Mouse (Mus musculus) gastrocnemius, postnatal 4 days (tissue): Measurements from ENCODE around the gene Trak2. TPM values are rescaled to one million over a fixed set of nuclear protein-coding genes. Genes with fewer than 3 reads are reported as not detected.
"Not testable (repeated sequence)": the region's sequence is repeated elsewhere in the genome, so short reads cannot be mapped to it uniquely, and the experiment has no call there.

ENCODE experiments used
- DNase-seq, 2 experiments: peaks; one replicate each; pipeline ENCODE4 v3.0.0; 2021 to 2022; ENCODE audit warnings: low spot score in 2 of 2, mixed read lengths in 2 of 2
- total RNA-seq, 2 experiments: library from RNA; stranded (reverse); gene quantifications; 2 replicates each; pipeline ENCODE4 v1.2.3; 2021

Gene Trak2
- total RNA-seq, 2 experiments from 2014 or later: 52.4 to 56.7 TPM

DNA sequence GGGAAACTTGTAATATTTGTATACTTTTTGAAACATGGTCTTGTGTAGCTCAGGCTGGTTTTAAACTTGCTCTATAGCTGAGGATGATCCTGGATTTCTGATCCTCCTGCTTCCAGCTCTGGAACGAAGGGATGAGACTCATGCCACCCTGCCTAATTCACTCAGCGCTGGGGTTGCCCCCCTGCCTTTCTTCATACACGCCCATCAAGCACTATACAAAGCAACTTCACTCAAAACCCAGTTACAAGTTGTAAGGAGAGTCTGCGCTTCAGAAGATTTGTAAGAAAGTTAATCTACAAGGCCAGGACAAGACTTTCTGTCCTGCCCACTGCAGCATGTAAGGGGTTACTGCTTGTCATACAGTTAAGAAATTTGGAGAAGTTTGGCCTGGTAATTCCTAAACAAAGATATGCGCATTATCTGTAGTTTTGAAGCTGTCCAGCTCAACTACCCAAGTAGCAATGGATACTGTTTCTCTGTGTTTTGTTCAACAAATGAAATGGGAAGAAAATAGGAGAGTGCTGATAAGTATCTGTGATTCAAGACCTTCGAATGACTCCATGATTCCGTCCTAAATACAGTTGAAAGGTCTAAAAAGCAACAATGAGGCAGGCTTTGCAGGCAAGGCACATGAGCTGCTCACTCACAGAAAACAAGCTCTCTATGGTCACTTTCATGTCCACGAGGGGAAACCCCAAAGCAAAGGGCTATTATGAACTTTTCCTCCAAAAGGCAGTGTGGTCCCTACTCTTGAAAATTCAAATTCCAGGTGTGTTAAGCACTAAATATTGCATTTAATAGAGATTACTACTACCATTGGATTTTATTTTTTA is 18.4 kb downstream of the Trak2 start:
- DNase-seq: no peak

DNA sequence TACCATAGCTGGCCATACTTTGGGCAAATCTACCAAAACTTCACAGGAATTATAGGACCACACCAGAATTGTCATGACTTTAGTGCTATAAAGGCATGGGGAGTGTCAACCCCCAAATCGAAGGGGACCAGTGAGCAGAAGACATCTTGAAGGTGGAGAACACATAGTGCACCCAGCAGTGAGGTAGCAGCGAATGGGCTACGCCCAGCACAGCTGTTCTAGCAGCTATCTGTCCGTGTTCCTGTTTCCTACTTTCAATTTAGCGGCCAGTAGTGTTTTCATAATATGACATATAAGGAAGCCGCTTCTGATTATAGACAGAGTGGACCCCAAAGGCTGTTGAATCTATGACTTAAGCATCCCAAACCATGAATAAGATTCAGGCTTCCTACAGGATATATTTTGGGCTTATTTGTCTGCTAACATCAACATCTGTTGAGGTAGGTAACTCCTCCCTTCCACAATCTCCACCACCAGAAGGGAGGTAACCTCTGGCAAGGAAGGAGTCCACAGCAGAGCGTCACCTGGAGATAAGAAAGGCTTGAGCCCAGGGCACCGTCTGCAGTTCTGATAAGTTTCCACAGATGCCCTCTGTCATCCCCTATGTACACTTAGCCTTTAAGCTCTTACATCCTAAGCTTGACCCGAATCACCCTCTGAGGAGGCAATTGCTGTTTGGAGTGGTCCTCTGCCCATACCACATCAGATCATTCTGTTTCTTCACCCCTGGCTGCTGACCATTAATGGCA is 19.4 kb downstream of the Trak2 start:
- no peak for DNase-seq

DNA sequence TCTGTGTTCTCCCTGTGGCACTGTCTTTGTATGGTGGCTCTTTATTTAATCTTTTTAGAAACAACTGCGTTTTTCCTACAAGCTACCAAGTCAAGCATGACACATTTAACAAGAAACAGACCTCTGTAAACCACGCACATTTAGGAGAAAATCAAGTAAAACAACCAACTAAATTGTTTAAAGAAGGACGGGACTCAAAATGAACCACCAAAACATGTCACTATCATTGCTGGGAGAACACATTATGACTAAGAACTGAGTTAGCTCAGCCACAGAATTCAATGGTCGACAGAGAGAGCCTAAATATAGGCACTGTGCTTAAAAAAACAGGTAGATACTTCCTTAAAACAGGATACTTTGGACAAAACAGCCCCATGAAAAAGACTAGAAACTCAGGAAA is 20.2 kb downstream of the Trak2 start:
- DNase-seq: no peak

DNA sequence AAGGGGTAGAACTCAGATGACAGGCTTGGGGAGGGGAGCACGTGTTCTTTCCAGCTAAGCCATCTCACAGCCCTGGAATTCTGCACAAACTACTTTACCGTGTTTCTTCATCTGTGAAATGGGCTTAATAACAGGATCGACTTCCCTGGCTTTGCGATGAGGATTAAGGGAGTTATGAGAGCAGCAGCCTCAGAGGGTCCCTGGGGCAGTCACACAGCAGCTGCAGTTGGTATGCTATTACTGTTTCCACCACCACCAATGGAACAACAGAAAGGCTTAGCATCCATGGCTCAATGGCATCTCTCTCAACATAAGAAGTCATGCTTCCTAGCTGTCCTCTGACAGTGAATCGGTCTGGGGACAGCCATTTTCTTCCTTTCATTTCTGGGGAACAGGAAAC is 20.7 kb downstream of the Trak2 start:
- no peak for DNase-seq

DNA sequence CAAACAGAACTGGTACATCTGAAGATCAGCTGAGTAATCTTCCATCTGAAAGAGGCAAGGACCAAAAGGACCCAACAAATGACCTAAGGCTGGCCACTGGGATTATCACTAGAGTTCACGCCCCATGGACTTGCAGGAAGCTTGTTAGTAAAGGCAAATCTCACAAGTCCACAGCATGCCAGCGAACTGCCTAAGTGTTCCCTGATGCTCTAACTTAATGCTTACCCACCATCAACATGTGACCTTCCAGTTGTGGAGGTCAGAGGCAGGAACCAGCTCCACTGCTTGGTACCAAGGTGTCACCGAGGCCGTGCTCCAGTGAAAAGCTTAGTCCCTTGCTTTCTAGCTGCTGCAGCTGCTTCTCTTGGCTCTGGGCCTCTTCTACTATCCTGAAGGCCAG is 21.4 kb downstream of the Trak2 start:
- no peak for DNase-seq

DNA sequence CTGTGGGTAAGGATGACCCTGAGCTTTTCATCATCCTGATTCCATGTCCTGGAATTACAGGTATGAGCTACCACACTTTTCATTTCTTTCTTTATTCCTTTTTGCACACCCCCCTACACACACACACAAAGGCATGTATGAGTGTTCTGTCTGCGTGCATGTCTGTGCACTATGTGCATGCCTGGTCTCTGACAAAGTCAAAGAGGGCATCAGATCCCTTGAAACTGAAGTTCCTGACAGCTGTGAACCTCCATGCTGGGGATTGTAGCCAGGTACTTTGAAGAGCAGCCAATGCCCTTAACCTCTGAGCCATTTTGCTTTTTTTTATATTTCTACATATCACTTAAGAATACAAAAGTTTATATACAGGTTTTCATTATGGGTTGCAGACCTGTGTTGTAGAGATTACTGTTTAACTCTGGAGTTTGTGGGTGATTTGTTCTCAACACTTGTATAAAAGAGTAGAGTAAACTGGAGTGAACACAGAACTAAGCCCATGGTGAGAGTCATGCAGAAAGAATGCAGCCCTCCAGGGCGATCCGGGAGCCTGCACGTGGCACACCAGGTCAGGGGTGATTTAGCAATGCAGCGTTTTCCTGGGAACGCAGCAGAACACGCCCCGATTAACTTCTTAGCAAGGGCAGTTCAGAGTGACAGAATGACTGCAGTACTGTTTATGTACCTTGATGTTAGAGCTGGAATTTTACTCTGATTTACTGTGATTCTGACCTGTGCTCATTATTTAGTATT is 22.2 kb downstream of the Trak2 start:
- DNase-seq: peak in 1 of 2 experiments; percentile 30

DNA sequence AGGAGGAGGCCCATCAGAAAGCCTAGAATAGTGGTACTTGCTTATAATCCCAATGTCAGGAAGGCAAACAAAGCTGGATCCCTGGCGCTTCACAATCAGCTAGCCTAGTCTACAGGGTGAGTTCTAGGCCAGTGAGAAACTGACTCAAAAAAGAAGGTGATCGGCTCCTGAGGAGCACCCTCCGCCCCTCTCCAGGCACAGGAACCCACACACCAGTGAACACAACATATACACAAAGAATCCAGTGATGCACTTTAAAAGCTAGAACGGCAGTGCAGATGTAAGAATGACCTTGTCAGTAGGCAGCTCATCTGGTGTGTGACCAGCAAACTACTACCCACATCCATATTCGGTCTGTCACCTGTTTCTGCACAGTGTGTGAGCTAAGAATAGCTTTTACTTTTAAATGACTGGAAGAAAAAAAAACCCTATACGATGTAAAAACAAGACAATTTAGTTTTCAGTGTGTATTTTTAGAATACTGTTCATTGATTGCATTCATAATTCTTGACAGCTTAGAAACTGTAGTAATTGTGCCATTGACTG is 23.6 kb downstream of the Trak2 start:
- no peak for DNase-seq

DNA sequence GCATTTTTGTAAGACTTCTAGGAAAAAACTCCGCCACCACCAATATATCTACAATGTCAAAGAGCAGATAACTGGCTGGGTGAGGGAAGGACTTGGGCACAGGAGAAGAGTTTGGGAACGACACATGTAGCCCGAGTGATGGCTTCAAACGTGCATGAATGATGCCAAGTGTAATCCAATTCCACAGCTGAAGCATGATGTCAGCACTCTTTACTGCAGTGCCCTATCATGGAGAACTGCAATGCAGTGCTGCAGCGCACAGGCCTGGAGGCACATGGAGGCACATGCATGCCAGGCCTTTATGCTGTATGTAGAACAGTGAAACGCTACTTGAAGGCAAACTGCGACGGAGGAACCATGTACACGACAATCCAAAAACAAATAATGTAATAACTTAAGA is 26.5 kb downstream of the Trak2 start:
- DNase-seq: no peak

DNA sequence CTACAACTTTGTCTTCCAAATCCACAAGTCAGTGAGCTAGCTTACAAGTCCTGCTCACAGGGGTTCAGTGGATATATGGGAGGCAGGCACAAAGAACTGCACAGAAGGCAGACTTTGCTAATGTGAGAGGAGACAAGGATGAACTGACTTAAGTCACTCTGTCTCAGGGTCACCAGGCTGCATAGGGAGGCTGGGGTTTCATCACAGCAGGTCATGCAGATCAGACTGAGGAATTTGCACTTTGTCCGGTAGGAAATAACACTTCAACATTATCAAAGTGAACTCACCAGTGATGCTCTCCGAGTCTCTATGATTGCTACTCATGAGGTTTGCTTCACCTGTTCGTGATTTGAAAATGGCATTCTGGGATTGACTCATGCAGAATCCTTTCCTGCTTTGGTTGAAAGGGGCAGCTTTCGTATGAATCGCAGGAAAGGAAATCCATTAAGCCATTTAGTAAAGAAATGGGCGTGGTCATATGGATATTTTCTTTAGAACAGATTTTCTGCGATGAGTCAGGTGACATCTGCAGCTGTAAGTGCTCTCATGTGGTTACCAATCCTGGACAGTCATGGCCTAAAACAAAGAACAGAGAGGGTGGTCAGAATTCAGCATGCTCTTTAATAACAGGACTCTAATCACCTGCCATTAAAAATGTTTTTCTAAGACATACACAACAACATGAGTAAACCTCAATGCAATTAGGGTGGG is 27.1 kb downstream of the Trak2 start:
- no peak for DNase-seq

DNA sequence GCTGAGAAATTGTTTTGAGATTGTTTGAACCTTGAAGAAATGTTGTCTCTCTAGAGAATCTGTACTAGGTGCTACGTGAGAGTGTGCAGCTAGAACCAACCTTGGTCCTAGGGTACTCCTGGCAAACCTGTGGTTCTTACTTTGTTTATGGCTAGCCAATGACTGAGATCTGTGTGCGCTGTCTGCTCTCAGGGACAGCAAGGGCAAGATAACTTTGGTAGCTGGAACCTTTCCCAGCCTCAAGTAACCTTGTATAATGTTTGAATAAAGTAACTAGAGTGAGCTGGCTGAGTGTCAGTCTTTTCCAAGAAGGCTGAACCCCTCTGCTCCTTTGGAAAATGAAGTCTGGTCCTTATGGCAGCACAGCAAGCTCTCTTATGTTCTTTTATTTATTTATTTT is 27.7 kb downstream of the Trak2 start:
- DNase-seq: no peak

DNA sequence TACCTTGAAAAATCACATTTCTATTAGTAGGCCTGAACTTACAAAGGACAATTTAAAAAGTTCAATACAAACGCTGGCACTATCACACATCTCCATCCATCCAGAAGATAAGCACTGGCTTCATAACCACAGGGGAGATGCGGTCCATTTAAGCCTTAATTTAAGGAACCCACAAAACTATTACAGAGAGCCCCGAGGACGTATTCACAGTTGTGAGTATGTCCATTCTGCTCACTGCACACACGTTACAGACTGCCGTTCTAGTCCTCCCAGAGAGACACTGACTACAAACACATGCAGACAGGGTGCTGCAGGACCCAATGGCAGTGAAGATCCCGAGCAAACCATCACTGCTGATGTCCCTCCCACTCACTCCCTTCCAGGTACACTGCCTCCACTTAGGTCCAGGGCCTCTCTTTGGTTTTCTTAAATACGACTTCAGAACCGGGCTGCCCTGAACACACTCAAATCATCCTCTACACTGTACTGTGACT is 35.6 kb downstream of the Trak2 start:
- DNase-seq: no peak

DNA sequence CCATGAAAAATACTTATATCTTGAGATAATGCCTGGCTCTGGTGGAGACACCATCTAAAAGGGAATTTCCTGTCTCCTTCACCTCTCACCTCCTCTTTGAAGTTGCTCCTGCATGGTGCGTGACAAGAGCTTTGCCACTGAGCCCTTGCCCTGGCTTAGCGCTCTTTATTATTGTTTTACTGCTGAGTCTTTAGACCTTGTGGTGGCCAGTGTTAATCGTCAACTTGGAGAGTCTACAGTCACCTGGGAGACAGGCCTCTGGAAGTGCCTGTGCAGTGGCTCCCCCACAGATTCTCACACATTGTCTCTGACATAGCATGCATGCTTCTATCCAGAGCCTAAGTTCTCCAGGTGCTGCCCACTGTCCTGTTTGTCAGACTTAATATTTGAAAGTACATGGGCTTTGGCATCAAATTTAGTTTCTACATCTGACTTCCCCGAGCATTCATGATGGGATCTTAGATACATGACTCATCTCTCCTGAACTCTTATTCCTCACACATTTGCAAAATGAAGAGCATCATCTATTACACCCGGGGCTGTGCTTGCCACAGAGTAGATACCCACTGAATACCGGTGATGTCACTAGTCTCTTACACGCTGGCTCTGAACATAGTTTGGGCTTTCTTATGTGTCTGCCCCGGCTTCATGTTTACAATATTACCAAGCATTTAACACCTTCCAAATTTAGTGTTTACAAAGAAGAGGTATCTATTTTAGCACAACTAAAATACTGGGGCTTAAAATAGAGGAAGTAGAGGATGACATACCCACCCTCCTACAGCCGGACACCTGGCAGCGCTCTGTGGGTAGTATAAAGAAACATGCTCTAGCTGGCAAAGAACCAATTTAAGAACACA is 36.3 kb downstream of the Trak2 start:
- DNase-seq: no peak

DNA sequence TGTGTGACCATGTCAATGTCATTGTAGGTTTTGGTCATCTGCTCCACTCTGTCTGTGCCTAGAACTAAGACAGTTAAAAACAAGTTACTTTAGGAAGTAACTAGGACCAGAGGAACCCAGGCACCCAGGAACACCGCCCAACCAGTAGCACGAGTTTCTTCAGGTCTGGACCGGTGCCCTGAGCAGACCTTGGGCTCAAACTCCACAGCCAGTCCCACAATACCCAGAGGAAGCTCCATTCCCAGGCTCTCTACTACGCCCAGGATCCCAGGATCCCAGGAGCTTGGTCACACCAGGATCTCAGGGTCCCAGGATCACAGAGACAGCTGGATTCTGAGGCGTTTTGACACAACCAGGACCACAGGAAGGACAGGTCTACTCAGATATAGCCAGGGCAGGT is 46.6 kb downstream of the Trak2 start:
- DNase-seq: no peak

DNA sequence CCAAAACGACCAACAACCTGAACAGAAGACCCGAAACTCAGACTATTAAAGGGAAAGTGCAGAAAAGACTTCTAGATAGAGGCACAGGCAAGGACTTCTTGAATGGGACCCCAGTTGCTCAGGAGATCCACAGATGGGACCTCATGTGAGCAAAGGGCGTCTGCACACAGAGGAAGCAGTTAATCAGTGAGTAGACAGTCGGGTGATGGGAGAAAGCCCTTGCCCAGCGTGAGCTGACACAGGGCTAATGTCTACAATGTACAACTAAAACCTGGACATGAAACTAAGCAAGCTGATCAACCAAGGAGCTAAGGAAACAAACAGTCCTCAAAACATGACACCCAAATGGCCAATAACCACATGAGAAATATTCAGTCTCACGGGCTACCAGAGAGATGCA is 55.7 kb downstream of the Trak2 start:
- no peak for DNase-seq

DNA sequence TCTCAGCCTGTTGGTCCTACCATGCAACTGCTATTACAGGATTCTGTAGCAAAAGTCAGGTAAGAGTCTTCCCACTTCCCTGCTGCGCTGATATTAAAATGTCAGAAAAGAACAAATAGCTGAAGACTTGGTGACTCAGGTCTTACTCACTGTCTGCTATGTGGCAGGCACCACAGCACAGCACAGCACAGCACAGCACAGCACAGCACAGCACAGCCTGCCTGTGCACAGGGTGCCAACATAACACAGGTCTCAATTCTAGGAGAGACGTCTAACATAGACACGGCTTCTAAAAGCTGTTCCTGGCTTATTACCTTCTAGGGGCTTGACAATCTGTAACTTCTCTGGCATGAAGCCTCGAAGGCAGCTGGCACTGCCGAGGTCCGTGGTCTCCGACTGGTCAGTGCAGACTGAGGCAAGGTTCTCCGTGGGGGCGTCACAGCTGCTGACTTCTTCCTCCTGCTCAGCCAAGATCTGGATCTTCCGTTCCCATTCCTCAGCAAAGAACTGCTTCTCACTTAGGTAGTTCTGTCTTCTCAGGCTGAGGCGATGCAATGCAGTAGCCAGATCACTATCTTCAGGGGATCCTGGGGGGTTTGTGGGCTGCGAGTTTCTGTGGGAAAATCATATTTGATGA is 63.5 kb downstream of the Trak2 start:
- no peak for DNase-seq

DNA sequence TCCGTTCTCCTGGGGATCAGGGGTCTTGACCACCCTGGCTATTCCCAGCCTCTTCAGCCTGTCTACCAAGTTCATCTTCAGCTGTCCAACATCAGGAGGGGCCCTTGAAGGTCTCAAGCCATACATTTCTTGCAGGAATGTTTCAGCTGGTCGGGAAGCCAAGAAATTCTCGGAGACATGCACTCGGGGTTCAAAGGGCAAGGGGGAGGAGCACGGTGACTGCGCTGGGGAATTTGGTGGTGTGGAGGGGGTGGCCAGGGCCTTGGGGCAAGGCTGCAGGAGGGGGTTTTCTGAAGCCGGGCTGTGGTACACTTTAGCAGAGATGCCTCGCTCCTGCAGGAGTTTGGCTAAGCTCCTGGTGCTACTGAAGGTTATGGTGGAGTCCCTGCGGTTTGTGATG is 69.5 kb downstream of the Trak2 start:
- no peak for DNase-seq

DNA sequence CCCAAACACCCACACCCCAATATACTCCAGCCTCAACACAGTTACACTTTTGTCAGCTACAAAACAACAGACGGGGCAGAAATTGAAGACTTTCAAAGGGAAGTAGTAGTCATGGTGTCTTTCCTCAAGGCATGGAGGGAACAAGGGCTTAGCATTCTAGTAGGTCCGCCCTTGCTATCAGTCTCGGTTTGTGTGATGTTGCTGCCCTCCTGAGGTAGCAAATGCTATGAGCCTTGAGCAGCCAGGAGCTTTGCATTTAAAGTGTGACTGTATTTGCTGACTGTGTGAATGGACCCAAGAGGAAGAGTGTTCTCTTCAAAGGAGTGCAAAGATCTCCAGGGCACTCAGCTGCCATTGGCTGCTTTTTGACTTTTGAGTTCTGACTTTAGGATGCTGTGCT is 75.7 kb downstream of the Trak2 start:
- not testable (repeated sequence) for DNase-seq

DNA sequence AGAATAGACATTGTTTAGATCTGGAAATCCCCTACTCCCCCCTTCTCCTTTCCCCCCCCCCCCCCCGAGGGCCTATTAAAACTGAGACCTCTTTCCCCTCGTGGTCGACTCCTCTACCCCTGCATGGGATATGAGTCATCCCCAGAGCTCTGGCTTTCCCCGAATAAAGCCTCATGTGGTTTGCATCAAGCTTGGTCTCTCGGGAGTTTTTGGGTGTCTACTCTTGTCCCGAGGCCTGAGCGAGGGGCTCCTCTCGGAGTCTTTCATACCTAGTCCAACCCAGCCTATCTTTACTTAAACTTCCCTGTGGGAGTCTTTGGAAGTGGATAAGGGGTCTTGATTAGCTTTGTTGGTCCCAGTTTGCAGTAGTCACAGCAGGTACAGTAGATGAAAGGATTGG is 80.8 kb downstream of the Trak2 start:
- peak in 1 of 2 experiments; percentile 2 for DNase-seq

DNA sequence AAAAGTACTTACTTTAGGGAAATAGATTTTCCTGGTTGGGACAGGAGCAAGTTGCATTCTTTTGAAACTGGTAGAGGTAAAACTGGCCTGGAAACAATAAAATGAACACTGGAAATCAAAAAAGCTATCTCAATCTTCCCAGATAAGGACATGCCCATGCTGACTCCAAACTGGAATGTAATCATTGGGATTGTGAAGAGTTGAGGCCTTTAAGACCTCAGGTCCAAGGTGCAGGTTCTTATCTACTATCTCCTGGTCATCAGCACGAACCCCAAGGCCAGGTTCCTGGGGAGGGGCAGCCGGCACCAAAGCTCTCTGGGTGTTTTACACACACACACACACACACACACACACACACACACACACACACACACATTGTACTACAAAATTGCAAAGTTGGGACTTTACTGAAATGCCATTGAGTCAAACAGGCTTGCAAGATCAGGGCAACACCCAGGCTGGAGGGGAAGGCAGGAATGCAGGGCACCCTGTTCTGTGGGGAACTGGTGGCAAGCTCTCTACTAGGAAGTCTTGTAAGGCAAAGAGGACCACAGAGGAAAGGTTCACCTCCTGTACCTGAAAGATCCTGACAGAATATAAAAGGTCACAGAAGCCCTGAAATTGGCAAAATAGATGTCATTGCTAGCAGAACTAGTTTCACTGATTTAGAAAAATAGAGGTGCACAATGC is 81.6 kb downstream of the Trak2 start:
- peak in 1 of 2 experiments; percentile 5 for DNase-seq
